Mouse (Mus musculus) adrenal gland, adult 8-10 months (tissue): Measurements from ENCODE around the gene Hk1. TPM values are rescaled to one million over a fixed set of nuclear protein-coding genes. Genes with fewer than 3 reads are reported as not detected.
A peak's percentile ranks its signal among the peaks of the same experiment; 100 is the strongest.

Source experiments
- DNase-seq: peaks from one replicate; pipeline ENCODE4 v3.0.0; 2022
- total RNA-seq, 4 experiments: library from RNA; stranded (reverse); gene quantifications; 2 replicates each; pipeline ENCODE4 v1.2.4; 2022

Gene Hk1
- total RNA-seq, 4 experiments from 2014 or later: 32.4 to 53.5 (median 42.9) TPM

DNA sequence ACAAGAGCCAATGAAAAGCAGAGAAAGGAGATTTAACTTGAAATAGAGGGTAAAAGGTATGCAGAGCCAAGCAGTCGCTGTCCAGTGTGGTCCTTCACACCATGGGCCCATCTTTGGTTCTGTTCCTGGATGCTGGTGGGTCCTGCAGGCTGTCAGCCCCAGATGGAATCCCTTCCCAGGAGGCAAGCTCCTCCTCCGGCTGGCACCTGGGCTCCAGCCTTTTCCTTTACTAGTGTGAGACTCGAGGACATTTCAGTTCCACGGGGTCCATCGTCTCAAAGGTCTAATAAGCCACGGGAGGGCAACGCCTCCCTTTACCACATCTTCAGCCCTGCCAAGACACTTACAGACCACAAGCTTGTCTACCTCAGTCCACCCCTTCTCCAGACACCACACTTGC lies 60.6 kb downstream of the Hk1 start:
- DNase-seq: no peak

DNA sequence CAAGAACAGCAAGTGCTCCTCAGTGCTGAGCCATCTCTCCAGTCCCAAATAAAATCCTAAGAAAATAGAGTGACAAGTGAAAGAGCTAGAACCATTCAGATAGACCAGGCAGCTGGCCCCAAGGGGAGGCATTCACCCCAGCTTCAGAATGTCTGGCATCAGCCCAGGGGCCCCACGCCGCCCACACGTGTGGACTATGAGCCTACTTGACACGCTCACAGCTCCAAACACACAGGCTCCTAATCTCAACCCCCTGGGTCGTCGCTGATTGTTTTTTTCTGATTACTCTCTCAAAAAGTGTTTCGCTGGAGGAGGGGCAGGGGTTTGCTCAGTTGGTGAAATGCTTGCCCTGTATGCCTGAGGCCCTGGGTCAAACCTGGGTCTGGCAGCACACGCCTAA lies 63.2 kb downstream of the Hk1 start:
- DNase-seq: no peak

DNA sequence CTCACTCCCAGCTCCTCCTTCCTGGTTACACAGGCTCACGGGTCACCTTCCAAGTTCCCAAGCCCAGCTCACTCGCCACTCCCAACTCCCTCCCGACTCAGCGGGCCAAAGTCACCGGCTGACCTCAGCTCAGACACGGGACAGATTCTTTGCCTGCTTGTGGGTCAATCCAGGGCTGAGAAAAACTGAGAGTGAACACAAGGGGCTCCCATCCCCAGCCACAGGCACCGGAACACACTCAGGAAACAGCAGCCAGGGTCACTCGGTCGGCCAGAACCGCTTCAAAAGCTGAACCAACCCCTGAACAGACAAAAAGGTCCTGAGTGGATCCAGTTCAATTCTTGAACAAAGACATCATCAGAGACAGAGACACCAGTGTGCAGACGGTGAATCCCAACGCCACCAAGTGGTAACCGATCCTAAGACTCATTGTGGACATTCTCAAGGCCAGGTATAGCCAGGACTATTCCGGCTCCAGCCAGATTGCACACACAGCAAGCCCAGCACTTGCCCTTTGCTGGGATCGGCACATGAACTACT lies 65.8 kb downstream of the Hk1 start:
- no peak for DNase-seq

DNA sequence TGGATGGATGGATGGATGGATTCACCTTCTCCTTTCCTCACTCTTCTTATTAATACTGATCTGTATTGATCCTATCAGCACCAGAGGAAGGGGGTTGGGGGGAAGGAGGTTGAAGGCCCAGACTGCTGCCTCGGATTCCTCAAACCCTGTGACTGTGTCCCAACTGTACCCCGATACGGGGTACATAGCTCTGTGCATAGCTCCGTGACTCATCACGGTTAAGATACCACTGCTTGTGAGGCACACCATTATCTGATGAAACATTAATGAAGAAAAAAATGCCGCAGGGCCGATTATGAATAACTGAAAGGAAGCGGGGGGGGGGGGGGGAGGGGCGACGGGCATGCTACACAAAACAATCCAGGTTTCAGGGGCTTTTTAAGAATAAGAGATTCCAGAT lies 66.6 kb downstream of the Hk1 start:
- no peak for DNase-seq

DNA sequence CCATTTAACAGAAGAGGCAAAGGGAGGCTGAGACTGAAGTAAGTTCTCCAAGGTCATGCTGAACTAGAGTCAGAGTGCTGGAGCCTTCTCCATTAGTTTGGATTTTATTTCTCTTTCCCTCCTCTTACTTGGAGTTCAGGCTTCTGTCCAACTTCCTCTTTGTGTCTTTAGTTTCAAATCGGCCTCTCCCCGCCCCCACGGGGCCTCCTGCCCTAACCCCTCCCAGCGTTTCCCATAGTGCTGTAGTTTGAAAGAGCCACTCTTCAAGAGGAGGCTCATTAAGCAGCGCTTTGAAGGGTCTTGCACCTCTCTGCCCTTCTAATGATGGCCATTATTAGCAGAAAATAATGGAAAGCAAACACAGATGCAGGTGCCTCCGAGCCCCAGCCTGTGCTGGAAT lies 68.2 kb downstream of the Hk1 start:
- DNase-seq: no peak

DNA sequence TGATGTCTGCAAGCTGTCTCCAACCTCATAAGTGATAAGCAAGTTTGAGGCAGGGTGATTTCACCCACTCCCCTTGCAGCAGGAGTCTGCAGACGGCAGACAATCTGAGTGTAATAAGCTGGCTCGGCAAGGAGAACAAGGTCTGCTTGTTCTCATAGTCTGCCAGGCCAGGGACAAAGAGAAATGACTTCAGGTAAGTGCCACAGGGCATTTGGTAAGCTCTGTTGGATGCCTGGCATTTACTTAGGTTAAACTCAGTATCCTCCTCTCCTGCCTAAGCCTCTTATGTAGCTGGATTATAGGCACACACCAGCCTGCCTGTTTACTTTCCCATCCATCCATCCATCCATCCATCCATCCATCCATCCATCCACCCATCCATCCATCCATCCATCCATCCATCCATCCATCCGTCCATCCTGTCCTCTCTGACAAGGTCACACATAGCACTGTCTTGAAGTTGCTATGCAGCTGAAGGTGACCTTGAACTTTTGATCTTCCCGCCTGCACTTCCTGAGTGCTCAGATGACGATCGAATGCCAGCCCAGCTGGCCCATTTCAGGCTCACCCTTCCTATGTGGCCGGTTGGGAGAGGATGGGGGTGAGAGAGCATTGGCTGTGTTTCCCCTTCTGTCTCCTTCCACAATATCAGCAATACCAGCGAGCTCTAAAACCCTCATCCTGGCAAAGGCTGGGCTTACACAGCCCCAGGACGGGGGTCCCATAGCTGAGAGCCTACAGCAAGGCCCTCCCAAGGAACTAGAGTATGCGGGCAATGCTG lies 69.3 kb downstream of the Hk1 start:
- DNase-seq: no peak

DNA sequence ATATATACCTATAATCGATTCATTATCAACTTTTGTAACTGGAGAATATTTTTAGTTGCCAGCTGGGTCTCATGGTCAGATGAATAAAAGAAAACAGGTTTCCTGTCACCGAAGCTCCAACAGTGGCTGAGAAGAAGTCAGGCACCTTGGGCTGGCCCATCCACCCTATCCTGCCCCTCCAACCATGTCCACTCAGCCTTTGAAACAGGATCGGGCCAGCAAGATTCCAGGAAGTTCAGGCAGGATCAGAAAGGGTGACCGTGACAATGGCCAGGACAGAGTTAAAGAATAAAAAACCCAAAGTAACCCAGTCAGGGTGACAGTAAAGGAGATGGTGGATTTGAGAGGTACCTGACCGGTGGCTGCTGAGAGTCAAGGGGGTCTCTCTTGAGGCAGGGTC lies 70.1 kb downstream of the Hk1 start:
- DNase-seq: no peak

DNA sequence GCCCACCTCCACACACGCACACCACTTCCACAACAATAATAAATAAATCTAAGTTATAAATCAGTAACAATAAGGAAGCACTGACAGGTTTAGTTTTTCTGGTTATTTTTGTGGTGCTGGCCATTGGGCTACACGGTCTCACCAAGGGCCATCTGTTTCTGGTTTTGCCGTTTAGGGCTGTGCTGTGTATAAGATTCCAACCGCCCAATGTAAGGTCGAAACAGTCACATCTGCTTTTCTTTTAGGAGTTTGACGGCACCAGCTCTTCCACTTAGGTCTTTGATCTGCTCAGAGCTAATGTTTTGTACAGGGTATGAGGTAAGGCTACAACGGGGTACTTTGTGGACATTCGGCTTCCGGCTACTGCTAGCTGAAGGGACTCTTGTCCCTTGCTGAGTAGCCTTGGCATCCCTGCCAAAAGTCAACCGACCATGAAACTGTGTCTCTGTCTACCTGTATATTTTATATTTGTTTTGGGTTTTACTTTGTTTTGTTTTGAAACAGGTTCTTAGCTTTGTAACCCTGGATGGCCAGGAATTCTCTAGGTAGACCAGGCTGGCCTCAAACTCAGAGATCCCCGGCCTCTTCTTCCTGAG lies 70.7 kb downstream of the Hk1 start:
- no peak for DNase-seq

DNA sequence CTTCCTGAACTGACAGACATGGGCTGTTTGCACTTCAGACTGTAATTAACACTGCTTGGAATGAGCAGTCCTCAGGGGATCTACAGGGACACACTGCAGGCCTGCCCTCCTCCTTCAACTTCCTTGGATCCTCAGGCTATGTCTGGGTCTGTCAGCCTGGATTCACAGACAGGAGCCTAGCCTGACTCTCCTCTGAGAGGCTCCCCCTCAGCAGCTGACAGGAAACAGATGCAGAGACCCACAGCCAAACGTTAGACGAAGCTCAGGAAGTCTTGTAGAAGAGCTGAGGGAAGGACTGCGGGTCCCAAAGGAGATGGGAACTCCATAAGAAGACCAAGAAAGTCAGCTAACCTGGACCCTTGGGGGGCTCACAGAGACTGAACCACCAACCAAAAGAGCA lies 73.2 kb downstream of the Hk1 start:
- DNase-seq: no peak

DNA sequence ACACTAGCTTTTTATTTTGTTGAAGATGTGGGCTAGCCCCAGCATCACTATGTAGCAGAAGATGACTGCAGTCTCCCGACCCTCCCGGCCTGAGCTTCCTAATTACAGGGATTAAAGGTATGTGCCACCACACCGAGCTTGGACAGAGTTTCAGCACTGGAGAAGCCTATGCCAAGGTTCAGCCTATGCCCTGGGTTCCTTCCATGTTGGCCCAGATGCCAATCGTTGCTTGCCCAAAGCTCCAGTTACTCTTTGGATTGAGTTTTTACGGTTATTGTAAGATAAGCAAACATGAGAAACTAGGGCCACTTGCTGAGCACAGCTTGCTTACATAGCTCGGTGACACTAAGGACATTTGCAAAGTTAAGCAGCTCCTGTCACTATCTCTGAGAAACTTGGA lies 74.6 kb downstream of the Hk1 start:
- no peak for DNase-seq

DNA sequence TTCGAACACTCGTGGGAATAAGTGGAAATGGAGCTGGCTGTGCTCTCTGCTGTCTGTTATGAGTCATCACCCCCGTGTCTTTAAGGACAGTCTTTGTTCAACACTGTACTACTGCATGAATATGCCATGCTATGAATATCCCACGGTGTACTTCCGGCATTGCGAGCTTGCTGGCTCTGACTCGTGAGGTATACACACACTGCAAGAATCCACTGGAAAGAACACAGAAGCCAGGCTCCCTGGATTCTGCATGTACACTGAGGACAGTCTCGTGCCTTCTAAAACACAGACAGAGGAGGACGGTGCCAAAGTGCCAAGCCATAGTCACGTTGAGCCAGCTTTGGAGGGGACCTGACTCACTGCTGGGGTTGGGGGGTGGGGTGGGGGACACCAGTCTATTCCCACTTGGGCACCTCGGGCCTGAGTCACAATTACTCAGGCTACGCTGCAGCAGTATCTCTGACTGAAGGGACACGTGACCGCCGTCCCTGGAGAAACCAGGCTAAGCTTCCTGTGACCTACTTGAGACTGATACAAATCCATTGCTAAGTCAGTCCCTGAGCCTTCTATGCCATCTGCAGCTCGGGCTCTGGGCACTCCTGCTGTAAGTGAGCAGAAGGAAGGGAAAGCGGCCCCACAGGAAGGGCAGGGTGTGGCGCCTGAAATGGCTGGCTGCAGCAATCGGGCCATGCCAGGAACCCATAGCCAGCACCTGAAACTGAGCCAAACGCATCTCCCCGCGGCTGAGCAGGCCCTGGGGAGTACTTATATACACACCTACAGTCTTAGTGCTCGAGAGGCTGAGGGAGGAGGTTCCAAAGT lies 79.5 kb downstream of the Hk1 start:
- peak; percentile 70 for DNase-seq

DNA sequence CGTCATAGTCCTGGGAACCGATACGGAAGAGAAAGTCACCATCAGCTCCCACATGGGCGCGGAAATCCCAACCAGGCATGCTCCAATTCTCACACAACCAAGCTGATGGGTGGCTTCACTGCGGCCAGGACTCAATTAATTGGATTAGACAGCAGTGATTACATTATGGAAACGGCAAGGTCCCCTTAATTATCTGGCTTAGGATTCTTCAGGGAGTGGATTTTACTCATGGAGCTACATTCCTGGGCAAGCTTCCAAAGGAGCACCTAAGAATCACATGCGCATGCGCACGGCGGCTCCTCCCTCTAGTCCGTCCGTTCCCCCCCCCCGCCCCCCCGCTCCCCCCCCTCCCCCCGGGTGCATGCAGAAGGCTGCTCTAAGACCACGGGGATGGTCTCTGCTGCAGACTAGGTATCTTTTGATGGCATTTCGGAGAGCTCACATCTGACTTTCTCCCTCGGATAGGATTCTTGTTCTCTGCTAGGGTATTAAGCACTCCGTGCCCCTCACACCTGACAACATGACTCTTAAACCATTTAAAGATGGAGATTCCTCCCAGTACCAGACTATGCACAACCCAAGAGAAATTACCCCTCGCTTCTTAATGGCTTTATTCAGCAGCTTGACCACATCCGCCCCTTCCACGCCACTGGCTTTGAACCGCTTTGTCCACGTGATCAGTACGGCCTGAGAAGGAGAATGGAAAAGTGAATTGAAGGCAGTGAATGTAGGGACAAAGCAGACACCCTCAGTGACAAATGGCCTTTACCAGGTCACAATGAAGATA lies 83.4 kb downstream of the Hk1 start:
- no peak for DNase-seq

DNA sequence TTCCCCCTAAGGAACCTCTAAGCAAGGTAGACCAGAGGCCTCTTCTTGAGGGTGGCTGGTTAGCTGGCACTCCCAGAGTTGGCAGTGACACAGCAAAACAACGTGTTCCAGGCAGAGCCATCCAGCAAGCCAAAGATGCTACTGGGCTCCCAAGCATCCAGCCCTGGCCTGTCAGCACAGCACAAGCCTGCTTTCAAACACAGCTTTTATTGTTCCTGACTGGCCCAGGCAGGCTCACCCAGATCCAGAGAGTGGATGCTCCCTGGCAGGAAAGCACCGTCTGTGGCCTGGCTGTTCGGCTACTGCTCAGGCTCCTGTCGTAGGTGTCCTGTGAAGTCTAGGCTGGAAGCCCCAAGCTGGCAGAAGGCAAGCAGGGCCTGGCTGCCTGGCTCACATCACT lies 85.6 kb downstream of the Hk1 start:
- DNase-seq: no peak

DNA sequence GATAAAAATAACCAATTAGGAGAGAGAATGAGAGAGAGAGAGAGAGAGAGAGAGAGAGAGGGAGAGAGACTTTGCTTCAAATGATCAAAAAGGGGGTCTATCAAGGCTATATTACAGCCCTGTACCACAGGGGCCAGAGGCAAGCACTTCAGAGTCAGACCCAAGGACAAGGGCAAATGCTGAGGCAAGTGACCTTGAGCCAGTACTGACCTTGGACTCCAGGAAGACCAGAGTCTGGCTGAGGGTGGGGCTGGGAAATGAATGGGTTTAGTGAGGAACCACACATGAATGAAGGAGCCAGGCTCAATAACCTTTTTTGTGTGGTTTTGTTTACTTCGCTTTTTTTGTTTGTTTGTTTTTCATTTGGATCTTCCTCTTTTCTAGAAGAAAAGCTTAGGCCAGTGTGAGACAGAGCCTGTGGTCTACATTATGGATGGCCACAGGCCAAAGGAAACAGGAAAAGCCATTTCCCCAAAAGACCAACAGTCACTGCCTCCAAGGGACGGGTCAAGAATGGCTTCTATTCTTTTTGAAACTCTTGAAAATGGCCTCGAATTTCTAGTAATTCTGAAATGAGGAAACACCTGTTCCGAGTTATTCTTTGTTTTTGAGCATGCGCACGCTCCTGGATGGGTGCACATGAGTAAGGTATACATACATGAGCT lies 92.1 kb downstream of the Hk1 start:
- DNase-seq: peak; percentile 21

DNA sequence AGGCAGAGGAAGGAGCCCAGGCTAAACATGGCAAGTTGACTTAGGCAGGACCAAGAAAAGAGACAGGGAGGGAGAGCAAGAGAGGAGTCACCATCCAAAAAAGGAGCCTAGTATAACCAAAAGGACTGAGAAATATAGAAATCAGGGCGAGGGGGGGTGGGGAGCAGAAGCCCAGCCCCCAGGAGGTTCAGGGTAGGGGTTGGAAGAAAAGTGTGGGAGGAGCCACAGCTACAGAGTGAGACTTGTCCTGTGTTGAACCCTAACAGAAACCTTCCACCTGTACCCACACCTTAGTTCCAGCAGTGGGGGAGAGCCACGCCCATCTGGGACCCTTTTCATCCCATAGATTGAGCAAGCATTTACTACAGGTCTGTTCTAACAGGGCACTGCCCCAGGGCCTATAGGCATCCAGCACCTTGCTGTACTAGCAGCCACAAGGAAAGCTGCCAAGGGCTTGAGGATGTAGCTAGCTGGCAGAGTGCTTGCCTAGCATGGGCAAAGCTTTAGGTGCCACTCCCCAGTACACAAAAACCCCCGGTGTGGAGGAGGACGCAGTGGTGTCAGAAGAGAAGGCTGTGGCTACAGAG lies 96.4 kb downstream of the Hk1 start:
- DNase-seq: no peak

DNA sequence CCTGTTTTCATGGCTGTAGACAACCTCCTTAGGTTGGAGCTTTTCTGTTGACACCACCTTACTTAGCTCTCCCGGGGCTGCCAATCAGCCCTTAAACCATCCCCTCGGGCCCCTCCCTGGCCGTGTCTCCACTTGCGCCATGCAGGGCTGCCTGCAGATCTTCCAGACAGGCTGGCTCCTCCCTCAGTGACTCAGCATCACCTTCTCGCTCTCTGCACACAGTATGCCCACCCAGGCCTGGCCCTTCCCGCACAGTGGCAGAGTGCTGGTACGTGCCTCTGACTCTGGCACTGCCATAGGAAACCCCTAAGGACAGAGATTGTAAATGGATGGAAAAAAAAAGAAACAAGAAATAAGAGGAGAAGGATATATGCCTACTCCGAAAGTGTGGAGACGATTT lies 96.9 kb downstream of the Hk1 start:
- DNase-seq: no peak

DNA sequence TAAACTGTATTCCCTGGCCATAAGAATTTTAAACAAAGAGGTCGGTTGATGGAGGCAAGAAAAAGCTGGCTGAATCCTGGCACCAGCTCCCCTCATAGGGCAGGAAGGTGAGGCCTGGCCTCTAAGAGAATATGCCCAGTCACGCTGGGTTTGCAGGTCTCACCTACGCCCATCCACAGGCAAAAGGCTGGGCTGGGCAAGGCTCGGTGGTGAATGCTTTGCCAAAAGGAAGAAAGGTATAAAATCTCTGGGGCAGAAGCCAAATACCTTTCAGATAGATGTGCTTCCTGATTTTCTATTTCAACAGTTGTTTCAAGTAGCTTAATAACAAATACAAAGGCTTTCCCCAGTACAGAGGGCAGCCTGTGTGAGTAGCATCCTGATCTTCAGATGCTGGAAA lies 100.0 kb downstream of the Hk1 start:
- no peak for DNase-seq

DNA sequence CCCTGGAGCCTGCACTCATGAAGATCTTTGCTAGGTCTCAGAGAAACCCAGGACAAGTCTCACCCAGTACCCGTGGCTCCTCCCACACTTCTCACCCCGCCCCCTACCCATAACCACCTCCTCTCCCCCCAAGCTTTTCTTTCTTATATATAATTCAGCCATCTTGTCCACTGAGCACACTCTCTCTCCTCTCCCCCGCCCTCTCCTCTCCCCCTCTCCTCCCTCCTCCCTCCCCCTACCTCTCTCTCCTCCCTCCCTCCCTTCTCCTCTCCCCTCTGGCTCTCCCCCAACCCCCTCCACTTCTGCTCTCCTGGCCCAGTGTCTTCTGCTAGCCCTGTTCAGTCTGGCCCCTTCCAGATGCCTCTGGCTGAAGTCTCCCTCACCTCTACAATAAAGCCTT lies 100.6 kb downstream of the Hk1 start:
- DNase-seq: no peak

DNA sequence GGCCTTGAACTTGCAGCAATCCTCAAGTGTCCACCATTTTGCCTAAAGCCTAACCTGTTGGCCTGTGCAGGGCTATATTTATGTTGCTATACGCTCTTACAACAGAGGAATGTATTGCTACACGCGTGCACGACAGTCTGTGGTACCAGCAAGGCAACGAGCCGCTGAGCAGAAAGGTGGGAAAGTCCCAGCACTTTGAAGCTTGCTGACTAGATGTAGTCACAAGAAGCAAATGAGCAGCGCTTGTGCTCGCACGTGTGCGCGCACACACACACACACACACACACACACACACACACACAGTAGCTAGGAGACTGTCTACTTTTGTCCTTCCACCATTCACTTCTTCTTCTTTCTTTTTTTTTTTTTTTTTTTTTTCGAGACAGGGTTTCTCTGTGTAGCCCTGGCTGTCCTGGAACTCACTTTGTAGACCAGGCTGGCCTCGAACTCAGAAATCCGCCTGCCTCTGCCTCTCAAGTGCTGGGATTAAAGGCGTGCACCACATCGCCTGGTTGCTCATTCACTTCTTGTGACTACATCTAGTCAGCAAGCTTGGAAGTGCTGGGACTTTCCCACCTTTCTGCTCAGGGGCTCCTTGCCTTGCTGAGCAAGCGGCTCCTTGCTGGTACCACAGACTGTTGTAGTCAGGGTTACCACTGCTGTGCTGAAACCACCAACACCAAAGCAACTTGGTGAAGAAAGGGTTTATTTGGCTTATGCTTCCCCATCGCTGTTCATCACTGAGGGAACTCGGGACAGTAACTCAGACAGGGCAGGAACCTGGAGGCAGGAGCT lies 102.0 kb downstream of the Hk1 start:
- no peak for DNase-seq

DNA sequence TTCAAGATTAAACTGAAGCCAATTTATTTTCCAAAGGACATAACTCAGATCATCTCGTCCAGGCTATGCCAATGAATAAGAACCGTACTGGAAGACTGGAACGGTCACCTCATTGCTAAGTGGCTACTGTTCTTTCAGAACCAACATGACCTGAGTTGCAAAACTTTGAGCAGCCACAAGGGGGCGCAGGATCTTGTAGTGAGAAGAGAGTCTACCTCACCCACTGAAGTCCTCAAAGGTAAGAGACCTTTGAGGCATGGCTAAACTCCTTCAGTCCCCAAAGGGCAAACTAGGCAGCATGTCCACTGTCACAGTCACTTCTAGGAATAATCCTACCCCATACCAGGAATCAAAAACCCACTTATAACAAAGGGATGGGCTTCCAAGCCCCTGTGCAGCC lies 104.5 kb downstream of the Hk1 start:
- peak; percentile 66 for DNase-seq

DNA sequence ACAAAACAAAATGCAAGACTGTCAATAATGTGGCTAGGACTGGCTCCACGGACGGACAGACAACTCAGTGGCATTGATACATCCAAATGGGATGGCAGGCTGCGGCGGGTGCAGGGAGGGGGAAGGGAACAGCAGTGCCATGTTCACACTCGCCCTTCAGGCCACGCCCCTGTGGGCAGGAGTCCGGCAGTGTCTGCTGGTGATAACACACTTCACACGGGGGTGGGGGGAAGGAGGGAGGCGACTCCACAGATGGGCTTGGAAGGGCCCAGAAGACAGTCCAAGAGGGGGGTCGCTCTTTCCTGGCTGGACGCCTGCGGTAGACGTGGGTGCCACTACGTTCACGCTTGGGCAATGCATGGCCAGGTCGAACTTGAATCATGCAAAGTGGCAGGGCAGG lies 110.4 kb downstream of the Hk1 start:
- no peak for DNase-seq
